Mouse (Mus musculus): ENCODE data around the gene Ap5s1. TPM values are rescaled to one million over a fixed set of nuclear protein-coding genes. Genes with fewer than 3 reads are reported as not detected.
A peak's percentile ranks its signal among the peaks of the same experiment; 100 is the strongest.

Gene Ap5s1
- polyA plus RNA-seq, 1 experiment from 2014 or later = 22.0 TPM

DNA sequence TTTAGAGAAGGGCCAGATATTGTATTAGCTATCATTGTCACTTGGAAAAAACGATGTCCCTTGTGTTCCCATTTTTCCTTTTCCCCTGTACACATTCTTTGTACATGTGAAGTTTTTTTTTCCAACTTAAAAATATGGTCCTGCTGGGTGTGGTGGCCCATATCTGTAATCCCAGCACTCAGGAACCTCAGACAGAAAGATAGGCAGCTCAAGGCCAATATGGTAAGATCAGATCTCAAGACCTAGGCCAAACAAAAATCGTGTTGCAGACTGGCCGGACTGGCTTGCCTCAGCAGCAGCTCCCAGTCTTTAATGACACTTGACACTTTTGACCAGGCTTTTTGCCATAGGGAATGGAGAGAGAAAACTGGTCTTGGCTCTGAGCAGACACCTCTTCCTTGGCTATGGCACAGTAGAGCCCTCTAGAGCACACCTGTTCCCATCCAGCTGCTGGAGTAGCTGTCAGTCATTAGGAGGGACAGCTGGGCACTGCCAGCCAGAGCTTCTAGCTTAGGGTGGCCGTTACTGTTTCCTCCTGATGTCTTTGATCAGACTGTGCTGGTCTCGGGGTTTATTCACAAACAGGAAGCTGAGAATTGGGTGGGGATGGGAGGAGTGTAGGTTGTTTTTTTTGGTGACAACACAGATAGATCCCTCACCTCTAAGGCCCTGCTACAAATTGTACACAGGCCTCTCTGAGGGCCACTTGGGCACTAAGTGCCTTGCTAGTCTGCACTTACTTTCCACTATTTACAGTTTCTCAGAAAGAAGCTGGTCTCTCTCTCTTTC lies 17.2 kb upstream of the Ap5s1 start:
- H3K27ac ChIP-seq = peak overlapping the region; percentile 55; the same call in 1 of the 2 replicates
- peaks cover 17% of the 10 kb centered on the region for H3K4me1 ChIP-seq (replicated peaks)
- no peak for ATAC-seq
- no peaks in the 10 kb centered on the region for H3K9me3 ChIP-seq
- H3K4me3 ChIP-seq (replicated peaks) = no peak overlapping the region
- H3K4me2 ChIP-seq (replicated peaks) = peak overlapping the region; percentile 28; the same call in 1 of the 2 replicates
- no peaks in the 10 kb centered on the region for H3K27me3 ChIP-seq (replicated peaks)
- peaks cover 26% of the 10 kb centered on the region for H3K36me3 ChIP-seq
- 50% methylated on average over 5 of the region's 5 CpGs for WGBS
- no peak overlapping the region for H3K9ac ChIP-seq

DNA sequence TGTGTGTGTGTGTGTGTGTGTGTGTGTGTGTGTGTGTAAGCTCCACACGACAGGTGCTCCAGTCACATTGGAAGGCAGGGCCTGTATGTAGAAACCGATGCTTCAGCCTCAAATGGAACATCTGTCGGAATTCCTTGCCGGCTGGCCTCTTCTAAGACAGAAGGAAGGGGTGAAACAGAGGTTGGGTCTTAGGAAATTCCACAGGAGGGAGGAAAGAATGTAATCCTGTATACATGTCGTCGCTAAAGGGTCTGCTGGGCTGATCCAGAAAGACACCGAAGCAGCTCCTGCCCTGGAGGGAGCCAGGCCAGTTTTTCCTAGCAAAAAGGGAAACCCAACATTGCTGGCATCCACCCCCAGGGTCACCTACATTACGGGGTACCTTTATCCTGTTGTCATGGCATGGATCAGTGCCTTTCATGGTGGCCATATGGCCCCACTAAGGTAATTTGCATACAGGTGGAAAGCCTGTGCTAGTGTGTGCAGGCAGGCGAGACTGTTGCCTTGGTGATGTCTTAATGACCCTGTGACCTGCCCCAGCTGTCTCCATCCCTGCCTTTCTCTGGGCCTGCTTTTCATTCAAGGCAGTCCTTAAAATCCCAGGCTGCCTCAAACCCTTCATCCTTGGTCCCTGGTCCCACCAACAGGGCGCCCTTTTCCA lies 16.4 kb upstream of the Ap5s1 start:
- no peak overlapping the region for H3K9ac ChIP-seq
- H3K9me3 ChIP-seq = no peaks in the 10 kb centered on the region
- H3K27me3 ChIP-seq (replicated peaks) = no peaks in the 10 kb centered on the region
- H3K4me3 ChIP-seq (replicated peaks) = no peak overlapping the region
- WGBS = 35% methylated on average over 10 of the region's 10 CpGs
- no peak for ATAC-seq
- no peak overlapping the region for H3K4me2 ChIP-seq (replicated peaks)
- H3K4me1 ChIP-seq (replicated peaks) = peaks cover 17% of the 10 kb centered on the region
- peaks cover 26% of the 10 kb centered on the region for H3K36me3 ChIP-seq
- peak overlapping the region; percentile 55 for H3K27ac ChIP-seq

DNA sequence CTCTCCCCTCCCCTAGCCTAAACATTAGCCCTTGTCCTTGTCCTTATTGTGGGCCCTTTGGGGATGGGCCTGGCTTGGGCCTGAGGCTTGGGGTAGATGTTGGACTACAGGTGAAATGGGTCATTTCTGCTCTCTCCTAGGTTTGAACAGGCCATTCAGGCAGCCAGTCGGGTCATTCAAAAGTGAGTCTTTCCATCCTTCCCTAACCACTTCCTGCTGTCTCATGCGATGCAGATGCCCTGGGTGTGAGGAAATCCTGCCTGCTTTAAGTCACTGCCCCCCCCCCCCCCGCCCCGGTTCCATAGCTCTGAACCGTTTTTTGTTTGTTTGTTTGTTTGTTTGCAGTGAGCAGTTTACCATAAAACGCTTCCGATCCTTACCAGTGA lies 15.9 kb upstream of the Ap5s1 start:
- H3K27ac ChIP-seq = no peak overlapping the region
- peaks cover 26% of the 10 kb centered on the region for H3K36me3 ChIP-seq
- 72% methylated on average over 7 of the region's 7 CpGs for WGBS
- no peak overlapping the region for H3K4me2 ChIP-seq (replicated peaks)
- no peak for ATAC-seq
- no peak overlapping the region for H3K4me3 ChIP-seq (replicated peaks)
- H3K9me3 ChIP-seq = no peaks in the 10 kb centered on the region
- H3K9ac ChIP-seq = no peak overlapping the region
- no peaks in the 10 kb centered on the region for H3K27me3 ChIP-seq (replicated peaks)
- peaks cover 15% of the 10 kb centered on the region for H3K4me1 ChIP-seq (replicated peaks)

DNA sequence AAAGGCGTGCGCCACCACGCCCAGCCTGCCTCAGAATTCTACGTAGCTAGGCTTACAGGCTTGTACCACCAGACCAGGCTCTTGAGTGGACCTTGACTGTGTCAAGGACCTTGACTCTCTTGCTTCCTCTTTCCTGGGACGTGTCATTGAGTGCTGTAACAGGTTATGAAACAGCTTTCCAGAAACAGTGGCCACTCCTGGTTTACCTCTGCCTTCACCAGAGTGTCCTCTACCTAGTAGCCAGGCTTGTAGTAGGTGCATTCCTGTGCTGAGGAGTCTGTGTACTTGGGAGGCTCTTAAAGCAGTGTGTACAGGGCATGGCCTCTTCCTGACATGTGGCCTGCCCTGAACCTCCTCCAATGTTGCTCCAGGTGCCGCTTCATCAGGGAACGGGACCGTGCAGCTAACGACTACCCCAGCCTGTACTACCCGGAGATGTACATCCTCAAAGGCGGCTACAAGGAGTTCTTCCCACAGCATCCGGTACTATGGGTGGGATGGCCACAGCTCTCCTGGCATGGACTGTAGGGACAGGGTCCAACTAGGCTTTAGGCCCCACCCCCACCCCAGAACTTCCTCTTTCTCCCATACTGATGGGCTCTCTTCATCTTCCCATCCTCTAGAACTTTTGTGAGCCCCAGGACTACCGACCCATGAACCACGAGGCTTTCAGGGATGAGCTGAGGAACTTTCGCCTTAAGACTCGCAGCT lies 10.1 kb upstream of the Ap5s1 start:
- no peak overlapping the region for H3K4me3 ChIP-seq (replicated peaks)
- peak; percentile 29; the same call in 1 of the 2 replicates for ATAC-seq
- no peak overlapping the region for H3K4me2 ChIP-seq (replicated peaks)
- H3K27ac ChIP-seq = no peak overlapping the region
- H3K9ac ChIP-seq = no peak overlapping the region
- no peaks in the 10 kb centered on the region for H3K9me3 ChIP-seq
- no peaks in the 10 kb centered on the region for H3K27me3 ChIP-seq (replicated peaks)
- H3K4me1 ChIP-seq (replicated peaks) = no peaks in the 10 kb centered on the region
- 93% methylated on average over 16 of the region's 16 CpGs for WGBS
- peaks cover 21% of the 10 kb centered on the region for H3K36me3 ChIP-seq

DNA sequence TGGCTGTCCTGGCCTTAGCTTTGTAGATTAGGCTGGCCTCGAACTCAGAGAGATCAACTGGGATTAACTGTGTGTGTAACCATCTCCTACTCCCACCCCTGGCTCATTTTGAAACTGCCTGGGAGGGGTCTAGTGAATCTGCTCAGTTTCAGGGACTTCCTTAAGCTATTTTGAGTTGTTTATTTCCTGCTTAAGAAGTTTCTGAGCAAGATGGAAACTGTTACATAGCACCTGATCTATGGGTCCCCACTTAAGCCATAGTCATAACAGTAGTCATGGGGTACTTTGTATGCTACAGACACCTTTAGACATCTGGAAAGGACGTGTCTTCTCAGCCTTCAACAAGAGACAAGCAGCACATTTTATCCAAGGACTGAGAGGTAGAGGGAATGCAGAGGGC lies 6.2 kb upstream of the Ap5s1 start:
- no peaks in the 10 kb centered on the region for H3K9me3 ChIP-seq
- H3K4me2 ChIP-seq (replicated peaks) = no peak overlapping the region
- 73% methylated on average over 2 of the region's 2 CpGs for WGBS
- no peak overlapping the region for H3K27ac ChIP-seq
- no peak for ATAC-seq
- H3K4me3 ChIP-seq (replicated peaks) = no peak overlapping the region
- no peaks in the 10 kb centered on the region; the same call in 1 of the 2 replicates for H3K36me3 ChIP-seq
- peaks cover 12% of the 10 kb centered on the region for H3K4me1 ChIP-seq (replicated peaks)
- H3K27me3 ChIP-seq (replicated peaks) = no peaks in the 10 kb centered on the region
- no peak overlapping the region for H3K9ac ChIP-seq

DNA sequence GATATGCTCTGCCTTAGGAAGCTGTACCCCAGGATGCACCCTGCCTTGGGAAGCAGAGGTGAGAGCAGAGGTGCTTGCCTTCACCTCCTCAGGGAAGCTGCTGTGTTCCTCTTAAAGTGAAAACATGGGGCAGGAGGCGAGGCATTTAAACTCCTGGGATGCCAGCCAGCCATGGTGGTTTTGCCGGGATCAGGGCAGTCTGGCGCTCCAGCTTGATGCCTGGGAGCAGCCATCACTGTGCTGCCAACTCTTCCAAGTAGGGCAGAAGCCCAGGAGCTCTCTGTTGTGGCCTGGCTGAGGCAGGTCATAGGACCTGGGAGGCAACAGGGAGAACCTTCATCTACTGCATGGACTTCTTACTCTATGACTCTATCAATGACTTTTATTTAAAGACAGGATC lies 5.6 kb upstream of the Ap5s1 start:
- Histone ChIP-seq H3K27me3 (replicated peaks) (no peaks in the 10 kb centered on the region), H3K4me1 (replicated peaks) (peaks cover 12% of the 10 kb centered on the region)
- 87% methylated on average over 3 of the region's 3 CpGs for WGBS

DNA sequence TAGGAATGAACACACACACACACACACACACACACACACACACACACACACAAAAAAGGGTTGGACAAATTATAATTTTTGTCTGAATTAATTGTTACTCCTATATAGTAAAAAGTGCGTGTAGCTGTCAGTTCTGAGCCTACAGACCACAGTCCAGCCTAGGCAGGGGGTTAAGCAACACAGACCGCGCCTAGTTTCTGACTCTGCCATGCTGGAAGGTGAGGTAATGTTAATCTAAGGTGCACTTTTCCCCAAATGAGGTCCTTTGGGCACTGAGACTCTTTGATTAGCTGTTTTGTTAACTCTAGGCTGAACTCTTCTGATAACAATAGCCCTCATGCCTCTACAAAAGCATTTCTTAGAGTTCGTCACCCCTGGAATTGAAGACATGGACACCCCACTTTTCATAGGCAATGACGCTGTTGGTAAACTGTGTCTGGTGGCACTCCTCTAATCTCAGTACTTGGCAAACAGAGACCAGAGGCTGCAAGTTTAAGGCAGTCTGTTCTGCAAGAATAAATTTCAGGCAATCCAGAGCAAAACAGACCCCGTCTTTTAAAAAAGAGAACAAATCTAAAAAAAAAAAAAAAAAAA lies 3.0 kb upstream of the Ap5s1 start:
- Histone ChIP-seq H3K4me1 (replicated peaks) (peaks cover 12% of the 10 kb centered on the region), H3K27me3 (replicated peaks) (no peaks in the 10 kb centered on the region), H3K9ac (no peak overlapping the region), H3K9me3 (no peaks in the 10 kb centered on the region), H3K4me3 (replicated peaks) (no peak overlapping the region), H3K4me2 (replicated peaks) (no peak overlapping the region), H3K27ac (peak overlapping the region; percentile 86), H3K36me3 (no peaks in the 10 kb centered on the region)
- 72% methylated on average over 6 of the region's 6 CpGs for WGBS
- no peak for ATAC-seq

More for the DNA sequence above, 5.6 kb upstream of the Ap5s1 start:
- Histone ChIP-seq H3K9me3 (no peaks in the 10 kb centered on the region), H3K36me3 (no peaks in the 10 kb centered on the region; the same call in 1 of the 2 replicates), H3K27ac (no peak overlapping the region), H3K9ac (no peak overlapping the region), H3K4me3 (replicated peaks) (no peak overlapping the region), H3K4me2 (replicated peaks) (no peak overlapping the region)
- ATAC-seq = no peak

DNA sequence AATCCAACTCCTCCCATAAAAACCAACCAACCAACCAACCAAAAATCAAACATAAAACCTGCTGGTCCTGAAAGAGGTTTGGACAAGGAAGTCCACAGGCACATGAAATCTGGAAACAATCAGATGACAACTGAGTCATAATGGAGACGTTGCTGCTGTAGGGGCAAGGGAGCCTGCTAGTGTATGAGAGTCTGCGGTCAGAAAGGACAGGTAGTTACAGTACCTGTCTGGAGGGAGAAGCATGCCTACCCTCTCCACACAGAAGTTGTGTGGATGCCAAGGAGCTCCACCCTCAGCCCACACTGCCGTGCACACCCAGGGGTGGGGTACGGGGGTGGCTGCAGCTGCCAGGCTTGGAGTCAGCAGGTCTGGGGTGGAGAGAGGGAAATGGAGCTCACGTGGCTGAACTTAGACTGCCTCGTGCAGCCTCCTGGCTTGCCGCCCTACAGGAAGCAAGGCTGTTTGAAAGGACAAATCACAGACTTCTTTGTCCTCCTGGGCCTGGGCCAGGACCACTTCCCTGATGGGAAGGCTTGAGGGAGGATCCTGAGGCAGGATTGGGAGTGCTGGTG lies 2.4 kb upstream of the Ap5s1 start:
- Histone ChIP-seq H3K4me1 (replicated peaks) (peaks cover 17% of the 10 kb centered on the region), H3K9me3 (no peaks in the 10 kb centered on the region), H3K4me3 (replicated peaks) (no peak overlapping the region), H3K27me3 (replicated peaks) (no peaks in the 10 kb centered on the region), H3K27ac (peak overlapping the region; percentile 86), H3K4me2 (replicated peaks) (peak overlapping the region; percentile 40), H3K9ac (no peak overlapping the region), H3K36me3 (no peaks in the 10 kb centered on the region)
- WGBS = 22% methylated on average over 7 of the region's 7 CpGs
- peak; percentile 92 for ATAC-seq

DNA sequence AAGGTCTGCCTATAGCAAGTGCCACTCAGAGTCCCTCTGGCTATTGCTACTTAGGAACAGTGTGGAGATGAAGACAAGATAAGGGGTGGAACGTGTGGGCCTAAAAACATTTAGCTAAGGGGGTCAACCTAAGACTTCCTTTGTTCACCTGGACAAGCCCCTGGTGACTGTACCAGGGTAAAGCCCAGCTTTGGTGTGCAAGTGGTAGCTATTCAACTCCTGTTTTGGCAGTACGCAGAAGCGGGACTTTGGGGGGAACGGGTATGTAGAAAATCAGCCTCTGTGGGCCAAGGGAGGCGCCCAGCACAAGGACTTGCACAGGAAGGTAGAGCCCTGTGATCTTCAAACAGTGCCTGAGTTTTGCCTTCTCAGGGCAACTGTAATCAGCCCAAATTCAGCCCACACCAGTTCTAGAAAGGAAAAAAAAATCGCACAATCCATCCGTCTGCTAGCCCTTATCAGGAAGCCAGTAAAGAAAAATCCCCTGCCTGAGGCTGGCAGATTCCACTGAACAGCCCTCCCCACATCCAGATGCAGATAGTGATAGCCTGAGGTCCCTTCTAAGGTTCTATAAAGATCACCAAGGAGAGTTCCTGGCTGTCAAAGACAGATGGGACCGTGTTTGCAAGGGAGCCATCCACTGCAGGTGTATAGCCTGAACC lies 1.2 kb upstream of the Ap5s1 start:
- peak overlapping the region; percentile 9; the same call in 1 of the 2 replicates for H3K27ac ChIP-seq
- H3K4me1 ChIP-seq (replicated peaks) = peaks cover 19% of the 10 kb centered on the region

DNA sequence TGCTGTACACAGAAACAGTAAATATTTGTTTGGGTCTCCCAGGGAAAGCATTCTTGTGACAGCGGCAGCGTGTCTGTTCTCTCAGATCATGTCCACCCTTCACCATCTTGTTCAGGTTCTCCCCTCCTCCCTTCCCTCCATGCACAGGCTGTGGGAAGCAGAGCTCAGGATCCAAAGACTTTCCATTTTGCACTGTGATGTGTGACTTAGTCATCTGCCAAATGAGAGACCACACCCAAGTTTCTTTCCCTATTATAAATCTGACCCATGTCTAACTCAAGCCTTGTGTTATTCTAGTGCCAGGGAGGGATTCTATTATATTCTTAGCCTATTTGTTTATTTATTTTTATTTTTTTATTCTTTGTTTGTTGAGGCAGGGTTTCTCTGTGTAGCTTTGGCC lies 1.5 kb downstream of the Ap5s1 start:
- no peaks in the 10 kb centered on the region for H3K9me3 ChIP-seq
- H3K4me3 ChIP-seq (replicated peaks) = no peak overlapping the region
- WGBS = 81% methylated on average over 2 of the region's 2 CpGs
- H3K27ac ChIP-seq = no peak overlapping the region
- ATAC-seq = no peak
- no peak overlapping the region for H3K9ac ChIP-seq
- no peak overlapping the region for H3K4me2 ChIP-seq (replicated peaks)
- H3K27me3 ChIP-seq (replicated peaks) = no peaks in the 10 kb centered on the region
- H3K4me1 ChIP-seq (replicated peaks) = peaks cover 28% of the 10 kb centered on the region
- H3K36me3 ChIP-seq = 0 out of 2 replicates have a peak, but pooled peaks cover 6% of the 10 kb centered on the region

More for the DNA sequence above, 1.2 kb upstream of the Ap5s1 start:
- H3K4me3 ChIP-seq (replicated peaks) = no peak overlapping the region
- no peak for ATAC-seq
- no peaks in the 10 kb centered on the region for H3K27me3 ChIP-seq (replicated peaks)
- H3K4me2 ChIP-seq (replicated peaks) = no peak overlapping the region
- no peak overlapping the region for H3K9ac ChIP-seq
- WGBS = 76% methylated on average over 8 of the region's 8 CpGs
- no peaks in the 10 kb centered on the region for H3K9me3 ChIP-seq
- no peaks in the 10 kb centered on the region for H3K36me3 ChIP-seq

DNA sequence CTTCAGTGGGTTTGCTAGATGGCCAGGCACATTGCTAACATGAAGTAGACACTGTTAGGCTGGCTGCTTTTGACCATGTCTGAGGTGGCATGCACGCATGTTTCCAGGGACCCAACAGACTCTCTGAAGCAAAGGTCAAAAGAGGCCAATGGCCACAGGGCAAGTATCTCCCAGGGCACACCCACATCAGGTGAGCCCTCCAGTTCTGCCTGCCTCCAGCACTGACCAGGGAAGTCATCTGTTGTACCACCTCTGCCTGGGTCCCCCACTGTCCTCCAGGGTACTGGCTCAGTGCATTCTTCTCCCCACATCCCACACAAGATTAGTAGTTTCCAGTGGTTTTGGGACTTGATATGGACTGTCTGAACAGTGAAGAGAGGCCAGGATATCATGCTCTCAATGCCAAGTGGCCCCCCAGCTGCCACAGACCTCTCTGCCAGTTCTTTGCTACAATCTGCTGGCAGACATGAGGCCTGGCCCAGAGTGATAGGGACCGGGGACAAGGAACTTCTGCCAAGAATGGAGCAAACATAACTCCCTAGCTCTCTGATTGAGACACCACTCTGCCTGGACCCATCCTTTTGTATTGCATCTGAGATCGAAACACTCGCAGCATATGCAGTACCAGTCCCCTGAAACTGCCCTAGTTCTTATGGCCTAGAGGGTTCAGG lies 2.4 kb downstream of the Ap5s1 start:
- Histone ChIP-seq H3K27me3 (replicated peaks) (no peaks in the 10 kb centered on the region), H3K4me3 (replicated peaks) (no peak overlapping the region), H3K9me3 (no peaks in the 10 kb centered on the region), H3K4me1 (replicated peaks) (peaks cover 31% of the 10 kb centered on the region), H3K4me2 (replicated peaks) (peak overlapping the region; percentile 68), H3K27ac (peak overlapping the region; percentile 95; the same call in 1 of the 2 replicates), H3K36me3 (0 out of 2 replicates have a peak, but pooled peaks cover 6% of the 10 kb centered on the region), H3K9ac (peak overlapping the region; percentile 71; the same call in 1 of the 2 replicates)
- WGBS = 76% methylated on average over 4 of the region's 4 CpGs
- ATAC-seq = peak; percentile 0; the same call in 1 of the 2 replicates
